Mouse (Mus musculus) CD4-positive, CD25-positive, alpha-beta regulatory T cell, adult 9 weeks (primary cell): ENCODE data around the gene Iqcn. TPM values are rescaled to one million over a fixed set of nuclear protein-coding genes. Genes with fewer than 3 reads are reported as not detected.

ENCODE experiments used
- polyA plus RNA-seq: library from polyadenylated mRNA; unstranded; fragments of 100-300 nt; shearing (Covaris generic); gene quantifications from one replicate; pipeline ENCODE4 v1.2.1, GENCODE M21; 2017

Gene Iqcn
- 0.07 TPM for polyA plus RNA-seq

DNA sequence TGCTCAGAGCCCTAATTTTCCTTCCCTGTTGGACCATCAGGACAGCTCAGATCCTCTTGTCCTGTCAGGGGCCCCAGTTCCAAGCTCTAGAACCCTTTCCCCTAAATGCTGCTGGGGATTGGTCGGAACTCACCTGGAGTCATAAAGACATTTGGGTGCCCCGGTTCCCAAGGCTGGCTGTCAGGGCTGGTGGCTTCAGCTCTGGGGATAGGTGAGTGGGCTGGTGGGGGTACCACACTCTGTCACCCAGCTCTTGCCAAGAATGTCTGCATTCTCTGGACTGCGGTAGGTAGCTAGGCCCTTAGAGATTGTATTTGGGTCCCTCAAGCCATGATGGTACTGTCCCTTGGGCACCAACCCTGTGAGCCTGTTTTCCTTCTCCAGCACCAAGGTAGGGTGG, at the start of gene Iqcn:
TSS of gene Iqcn (plus strand) at position 171 of the 400 bp plus-strand sequence.

GRCm38 (mm10) chr8:70660273-70660725, 43.0 kb upstream of the Iqcn start, which contains the start of gene Pgpep1:
TSS of gene Pgpep1 (minus strand) at chr8:70660388.

DNA sequence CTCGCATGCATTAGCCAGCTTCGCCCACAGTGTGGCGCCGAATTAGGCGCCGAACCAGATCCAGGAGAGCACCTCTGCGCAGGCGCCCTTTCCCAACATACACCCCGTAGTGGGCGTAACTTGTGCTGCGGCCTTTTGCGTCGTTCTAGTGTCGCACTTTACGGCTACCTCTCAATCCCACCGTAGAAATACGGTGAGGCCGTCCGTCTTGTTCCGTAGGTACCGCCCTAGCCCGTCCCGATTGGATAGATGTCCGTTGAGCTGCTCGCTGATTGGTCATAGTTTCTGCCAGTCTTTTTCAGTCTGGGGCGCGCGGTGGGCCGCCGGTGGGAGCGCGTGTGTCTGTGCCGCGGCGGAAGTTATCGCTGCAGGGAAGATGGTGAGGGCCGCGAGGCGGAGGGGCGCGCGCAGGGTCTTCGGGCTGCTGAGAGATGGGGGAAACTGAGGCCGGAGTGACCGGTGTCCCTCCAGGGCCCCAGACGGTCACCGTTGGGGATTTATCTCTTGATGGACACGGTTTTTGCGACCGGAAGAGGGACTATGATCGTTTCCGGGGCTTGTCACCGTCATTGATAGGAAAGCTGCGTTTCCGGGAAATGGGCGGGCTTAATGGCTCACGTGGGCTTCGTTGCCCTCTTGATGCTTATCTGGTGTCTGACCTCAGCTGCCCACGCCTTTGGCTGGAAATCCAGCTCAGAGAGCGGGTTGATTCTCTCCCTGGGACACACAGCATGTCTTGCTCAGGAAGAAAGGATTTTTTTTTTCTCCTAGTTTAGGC, 30.0 kb upstream of the Iqcn start, which contains the start of gene Lsm4:
TSS of gene Lsm4 (plus strand) at position 170 of the 778 bp plus-strand sequence.

GRCm38 (mm10) chr8:70698310-70699109, 4.7 kb upstream of the Iqcn start, which contains the start of gene Jund:
TSS of gene Jund (plus strand) at chr8:70698949.

DNA sequence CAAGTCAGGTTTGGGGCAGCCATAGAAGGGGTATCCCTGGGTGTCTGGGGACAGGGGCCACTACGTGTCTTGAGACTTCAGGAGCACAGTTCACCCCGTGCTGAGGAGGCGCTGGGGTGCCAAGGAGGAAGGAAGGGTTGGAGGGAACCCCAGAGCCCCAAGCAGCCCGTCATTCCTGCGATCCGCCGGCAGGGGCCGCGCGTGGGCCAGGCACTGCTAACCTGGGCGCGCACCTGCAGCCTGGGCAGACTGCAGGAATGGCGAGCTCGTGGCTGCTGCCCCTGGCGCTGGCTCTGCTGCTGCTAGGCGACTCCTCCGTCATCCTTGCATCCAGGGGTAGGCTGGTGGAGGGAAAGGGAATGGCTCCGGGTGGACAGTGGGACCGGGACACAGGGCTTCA, 15.0 kb downstream of the Iqcn start, which contains the start of gene Gm3336:
TSS of gene Gm3336 (plus strand) at position 247 of the 400 bp plus-strand sequence.

DNA sequence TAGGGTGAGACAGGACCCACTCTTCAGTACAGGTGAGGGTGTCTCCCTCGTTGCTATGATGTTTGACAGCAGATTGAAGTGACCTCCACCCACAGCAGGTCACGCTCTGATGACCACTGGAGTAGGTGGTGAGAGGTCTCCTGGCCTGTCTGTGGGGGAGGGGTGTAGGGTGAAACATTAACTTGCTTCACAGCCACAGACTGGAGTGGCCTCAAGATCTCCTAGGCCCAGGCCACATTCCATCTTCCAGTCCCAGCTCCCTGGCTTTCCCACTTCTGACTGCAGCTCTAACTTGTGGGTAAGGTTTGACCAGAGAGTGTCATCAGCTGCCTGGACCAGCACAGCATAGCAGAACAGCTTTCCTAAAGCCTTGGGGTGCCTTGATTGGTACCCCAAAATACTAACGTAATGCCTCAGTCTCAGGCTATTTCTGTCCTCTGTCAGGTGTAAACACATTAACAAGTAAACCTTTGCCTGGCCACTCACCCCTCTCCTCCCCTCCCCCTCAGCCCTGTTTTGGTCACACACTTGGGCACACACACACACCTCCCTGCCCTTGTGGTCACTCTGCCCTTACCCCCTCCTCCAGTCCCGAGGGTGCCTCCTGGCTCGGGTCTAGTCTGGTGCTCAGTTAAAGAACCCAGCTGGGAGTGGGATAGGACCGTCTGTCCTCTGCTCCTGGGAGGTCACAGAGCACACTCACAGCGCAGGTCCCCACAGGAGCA, 20.4 kb downstream of the Iqcn start, which contains the start of gene Pde4c:
TSS of gene Pde4c (plus strand) at position 235 of the 725 bp plus-strand sequence.

DNA sequence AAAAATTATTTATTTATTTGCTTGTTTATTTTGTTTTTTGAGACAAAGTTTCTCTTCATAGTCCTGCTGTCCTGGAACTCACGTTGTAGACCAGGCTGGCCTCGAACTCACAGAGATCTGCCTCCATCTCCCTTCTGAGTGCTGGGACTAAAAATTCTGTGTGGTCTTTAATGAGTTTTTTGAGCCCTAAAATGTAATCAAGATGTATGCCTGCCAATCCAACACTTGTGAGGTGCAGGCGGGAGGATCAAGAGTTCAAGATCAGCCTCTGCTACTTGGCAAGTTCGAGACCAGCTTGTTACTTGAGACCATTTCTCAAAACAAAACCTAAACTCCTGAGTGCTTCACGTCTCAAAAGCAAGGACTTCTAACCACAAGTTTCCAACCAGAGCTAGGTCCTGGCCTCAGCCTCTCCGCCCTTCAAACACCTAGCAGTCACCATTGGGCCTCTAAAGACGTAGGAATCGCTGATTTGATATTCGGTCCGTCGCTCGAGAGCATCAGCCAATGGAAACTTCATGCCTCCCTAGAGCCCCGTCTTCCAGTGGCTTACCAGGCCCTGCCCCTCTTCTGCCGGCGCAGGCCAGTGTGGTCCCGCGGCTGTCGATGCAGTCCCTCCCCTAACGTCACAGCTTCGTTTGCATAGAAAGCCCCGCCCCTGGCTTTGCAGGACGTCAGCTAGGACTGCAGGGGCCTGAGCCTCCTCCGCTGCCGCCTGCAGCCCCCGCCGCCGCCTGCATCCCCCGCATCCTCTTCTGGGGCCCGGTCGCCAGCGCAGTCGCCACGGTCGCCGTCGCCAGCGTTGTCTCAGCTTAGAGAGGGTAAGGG, 51.0 kb downstream of the Iqcn start, which contains the start of gene Rab3a:
TSS of gene Rab3a (plus strand) at position 637 of the 828 bp plus-strand sequence.

DNA sequence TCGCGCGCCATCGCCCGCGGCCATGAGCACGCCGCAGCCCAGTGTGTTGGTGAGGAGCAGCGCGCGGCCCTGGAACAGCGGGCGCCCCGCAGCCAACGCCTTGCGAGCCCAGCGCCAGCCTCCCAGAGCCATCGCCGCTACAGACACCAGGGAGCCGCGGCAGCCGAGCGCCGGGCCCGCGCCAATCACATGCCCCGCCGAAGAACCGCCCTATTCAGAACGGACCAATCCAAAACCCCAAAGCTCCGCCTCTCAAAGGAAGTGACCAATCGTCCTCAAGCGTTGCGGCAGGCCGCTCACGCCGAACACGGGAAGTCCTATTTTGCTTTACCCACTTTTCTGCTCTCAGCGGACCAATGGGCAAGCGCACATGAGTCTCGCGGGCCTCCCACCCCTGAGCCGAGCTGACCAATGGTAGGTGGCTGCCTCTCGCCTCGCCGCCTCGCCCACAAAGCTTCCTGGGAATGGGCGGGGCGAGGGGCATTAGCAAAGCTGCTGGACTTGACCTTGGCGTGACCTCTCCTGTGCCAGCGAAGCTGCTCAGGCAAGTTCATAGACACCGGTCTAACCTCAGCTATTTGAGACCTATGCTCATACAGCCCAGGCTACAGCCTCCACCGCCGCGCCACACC, 57.6 kb downstream of the Iqcn start, which contains the start of gene Mpv17l2:
TSS of gene Mpv17l2 (minus strand) at position 172 of the 632 bp plus-strand sequence.

Other genes starting within 250 kb of the Iqcn start
- 8.9 TPM for gene Klhl26, start 226.5 kb upstream of the Iqcn start, polyA plus RNA-seq
- not detected for gene Tmem59l, start 216.1 kb upstream of the Iqcn start, polyA plus RNA-seq
- not detected for gene Crlf1, start 210.3 kb upstream of the Iqcn start, polyA plus RNA-seq
- 138 TPM for gene Rex1bd, start 196.7 kb upstream of the Iqcn start, polyA plus RNA-seq
- gene Uba52, start 192.7 kb upstream of the Iqcn start, polyA plus RNA-seq: 1,281 TPM
- 424 TPM for gene Fkbp8, start 175.7 kb upstream of the Iqcn start, polyA plus RNA-seq
- 106 TPM for gene Kxd1, start 175.5 kb upstream of the Iqcn start, polyA plus RNA-seq
- gene Ell, start 164.0 kb upstream of the Iqcn start, polyA plus RNA-seq: 42.7 TPM
- 48.6 TPM for gene Isyna1, start 109.1 kb upstream of the Iqcn start, polyA plus RNA-seq
- gene Ssbp4, start 94.6 kb upstream of the Iqcn start, polyA plus RNA-seq: 12.8 TPM
- gene Lrrc25, start 87.3 kb upstream of the Iqcn start, polyA plus RNA-seq: 0.57 TPM
- gene Gdf15, start 71.0 kb upstream of the Iqcn start, polyA plus RNA-seq: not detected
- gene Pgpep1, start 43.1 kb upstream of the Iqcn start, polyA plus RNA-seq: 9.7 TPM
- gene Lsm4, start 30.2 kb upstream of the Iqcn start, polyA plus RNA-seq: 259 TPM
- gene Jund, start 4.5 kb upstream of the Iqcn start, polyA plus RNA-seq: 12.8 TPM
- not detected for gene Gm3336, start 15.1 kb downstream of the Iqcn start, polyA plus RNA-seq
- gene Pde4c, start 20.3 kb downstream of the Iqcn start, polyA plus RNA-seq: 0.41 TPM
- 9.9 TPM for gene Rab3a, start 51.2 kb downstream of the Iqcn start, polyA plus RNA-seq
- gene Mpv17l2, start 57.5 kb downstream of the Iqcn start, polyA plus RNA-seq: 9.6 TPM
- 17.0 TPM for gene Pik3r2, start 73.3 kb downstream of the Iqcn start, polyA plus RNA-seq
- 49.0 TPM for gene Mast3, start 101.6 kb downstream of the Iqcn start, polyA plus RNA-seq
- gene Il12rb1, start 105.0 kb downstream of the Iqcn start, polyA plus RNA-seq: 49.0 TPM
- gene Arrdc2, start 136.3 kb downstream of the Iqcn start, polyA plus RNA-seq: 2.3 TPM
- gene Kcnn1, start 159.8 kb downstream of the Iqcn start, polyA plus RNA-seq: not detected
- gene Ccdc124, start 170.5 kb downstream of the Iqcn start, polyA plus RNA-seq: 78.6 TPM
- gene Slc5a5, start 189.3 kb downstream of the Iqcn start, polyA plus RNA-seq: not detected
- gene Rpl18a, start 194.0 kb downstream of the Iqcn start, polyA plus RNA-seq: 8,122 TPM
- 26.4 TPM for gene Map1s, start 202.5 kb downstream of the Iqcn start, polyA plus RNA-seq